Mouse (Mus musculus) brain, embryonic 18.5 days (tissue): Measurements from ENCODE around the gene Mat1a.
A peak's percentile ranks its signal among the peaks of the same experiment; 100 is the strongest.

Experiments used
- DNase-seq: peaks from one replicate; pipeline ENCODE4 v3.0.0-alpha.2; 2012; ENCODE audit warnings: low read depth, low spot score

The Mat1a gene

DNA sequence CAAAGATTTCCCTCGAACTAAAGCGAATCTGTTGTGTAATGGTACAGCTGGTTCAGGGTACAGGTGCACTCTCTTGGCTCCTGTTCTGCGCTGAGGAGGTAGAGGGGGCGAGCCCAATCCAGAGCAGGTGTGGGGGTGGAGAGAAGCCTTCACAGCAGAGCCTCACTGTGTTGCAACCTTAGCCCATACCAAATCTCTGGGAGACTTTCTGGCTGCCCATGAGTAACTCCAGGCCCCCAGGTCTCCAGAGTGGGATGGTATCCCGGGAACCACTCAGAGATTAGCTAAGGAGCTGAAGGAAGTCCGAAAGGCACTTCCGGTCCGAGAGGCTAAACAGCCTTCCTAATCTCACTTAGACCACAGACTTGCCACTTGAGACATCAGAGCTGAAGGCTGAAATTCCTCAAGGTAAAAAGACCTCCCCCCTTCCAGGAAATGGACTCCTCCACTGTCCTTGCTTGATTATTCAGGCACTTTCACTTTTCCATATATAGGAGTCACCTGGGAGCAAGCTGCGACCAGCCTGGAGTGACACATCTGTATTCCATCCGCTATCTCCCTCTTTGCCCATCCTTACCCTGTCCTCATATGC lies at the start of gene Mat1a:
Gene Mat1a, plus strand, starts transcription at position 183 of the 592 bp plus-strand sequence.
- DNase-seq: no peak

DNA sequence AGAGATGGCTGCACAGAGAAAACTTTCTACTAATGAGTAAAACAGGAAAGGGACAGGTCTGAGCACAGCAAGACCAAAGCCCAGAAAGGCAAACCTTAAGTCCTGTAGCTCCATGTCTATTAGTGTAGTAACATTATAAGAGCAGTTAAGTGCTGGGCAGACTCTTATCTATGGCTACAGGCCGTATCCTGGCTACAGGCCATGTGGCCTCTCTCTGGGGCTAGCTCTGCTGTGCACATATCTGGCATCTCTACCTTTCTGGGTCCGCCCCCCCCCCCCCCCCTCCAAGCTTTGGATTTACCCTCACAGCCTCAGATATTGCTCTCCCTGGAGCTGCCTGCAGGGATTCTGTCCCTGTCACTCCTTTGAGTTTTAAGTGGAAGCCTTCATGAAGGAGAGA lies 39.7 kb upstream of the Mat1a start:
- no peak for DNase-seq

DNA sequence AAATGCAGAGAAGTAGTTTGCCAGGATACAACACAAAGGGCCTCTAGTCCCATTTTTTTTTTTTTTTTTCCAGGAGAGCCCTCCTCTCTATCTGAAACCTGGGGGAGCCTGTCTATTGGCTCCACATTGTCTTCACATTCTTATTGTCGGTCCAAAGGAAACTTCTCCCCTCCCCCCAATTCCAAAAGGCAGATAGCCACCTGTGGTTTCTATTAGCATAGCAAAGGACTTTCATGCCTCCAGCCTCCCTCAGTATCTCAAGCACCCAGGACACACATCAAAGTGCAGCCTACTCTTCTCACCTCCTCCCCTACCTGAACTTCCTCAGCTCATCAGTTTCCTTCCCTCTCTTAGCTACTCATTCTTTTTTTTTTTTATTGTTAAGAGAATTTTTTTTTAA lies 38.4 kb upstream of the Mat1a start:
- DNase-seq: no peak

DNA sequence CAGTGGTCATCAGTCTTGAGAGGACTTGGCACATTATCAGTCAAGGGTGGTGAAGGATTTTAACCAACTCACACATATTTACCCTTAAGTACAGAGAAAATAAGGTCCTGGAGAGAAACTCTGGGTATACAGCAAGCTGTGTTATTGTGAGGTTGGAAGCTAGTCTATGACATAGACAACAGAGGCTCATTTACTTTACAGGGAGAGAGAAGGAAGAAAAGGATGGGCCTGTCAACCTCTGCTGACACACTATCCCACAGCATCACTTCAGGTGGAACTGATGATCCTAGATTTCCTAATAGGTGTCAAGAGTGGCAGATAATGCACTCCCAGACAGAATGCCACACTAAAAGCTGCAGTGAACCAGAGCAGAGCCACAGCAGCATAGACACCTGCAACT lies 35.7 kb upstream of the Mat1a start, which contains the start of gene Dydc2:
Gene Dydc2, minus strand, starts transcription at position 101 of the 400 bp plus-strand sequence.
- DNase-seq: no peak

DNA sequence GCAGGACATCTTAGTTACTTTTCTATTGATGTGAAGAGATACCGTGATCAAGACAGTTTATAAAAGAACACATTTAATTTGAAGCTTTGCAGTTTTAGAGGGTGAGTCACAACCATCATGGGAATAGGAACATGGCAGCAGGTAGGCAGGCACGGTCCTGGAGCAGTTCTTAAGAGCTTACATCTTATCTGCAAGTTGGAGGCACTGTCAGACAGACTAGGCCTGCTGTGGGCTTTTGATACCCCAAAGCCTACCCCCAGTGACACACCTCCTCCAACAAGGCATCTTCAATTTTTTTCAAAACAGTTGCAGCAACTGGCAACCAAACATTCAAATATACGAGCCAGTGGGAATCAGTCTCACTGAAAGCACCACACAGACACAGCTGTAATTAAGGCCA lies 34.5 kb upstream of the Mat1a start:
- DNase-seq: no peak

DNA sequence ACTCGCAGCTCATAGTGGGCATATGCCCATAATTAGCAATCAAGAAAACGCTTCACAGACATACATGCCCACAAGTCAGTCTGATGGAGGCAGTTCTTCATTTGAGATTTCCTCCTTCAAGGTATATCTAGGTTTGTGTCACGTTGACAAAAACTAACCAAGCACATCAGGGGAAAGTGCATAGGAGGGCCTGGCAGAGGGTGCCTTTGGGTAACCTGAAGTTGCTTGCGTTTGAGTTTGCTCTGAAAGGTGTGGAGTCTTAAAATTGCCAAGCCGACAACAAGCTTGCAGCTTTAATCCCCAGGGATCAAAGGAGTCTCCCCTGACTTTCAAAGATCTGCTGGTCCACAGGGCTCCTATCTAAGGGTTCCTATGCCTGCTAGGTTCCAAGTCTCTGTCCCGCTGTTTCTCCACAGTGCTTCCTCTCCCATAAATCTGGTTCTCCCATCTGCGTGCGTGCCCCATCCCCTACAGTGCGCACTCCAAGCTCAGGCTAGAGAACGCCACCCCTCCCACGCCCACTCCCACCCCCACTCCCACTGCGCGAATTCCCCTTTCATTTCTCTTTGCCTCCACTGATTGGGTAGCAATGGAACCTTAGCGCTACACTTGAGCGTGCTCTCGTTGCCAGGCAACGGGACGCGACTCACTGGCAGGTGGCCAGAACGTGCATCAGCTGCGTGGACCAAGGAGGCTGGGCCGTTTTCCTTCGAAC lies 32.4 kb upstream of the Mat1a start, which contains the start of gene Dydc1:
Gene Dydc1, plus strand, starts transcription at position 683 of the 715 bp plus-strand sequence.
- DNase-seq: peak; percentile 63

DNA sequence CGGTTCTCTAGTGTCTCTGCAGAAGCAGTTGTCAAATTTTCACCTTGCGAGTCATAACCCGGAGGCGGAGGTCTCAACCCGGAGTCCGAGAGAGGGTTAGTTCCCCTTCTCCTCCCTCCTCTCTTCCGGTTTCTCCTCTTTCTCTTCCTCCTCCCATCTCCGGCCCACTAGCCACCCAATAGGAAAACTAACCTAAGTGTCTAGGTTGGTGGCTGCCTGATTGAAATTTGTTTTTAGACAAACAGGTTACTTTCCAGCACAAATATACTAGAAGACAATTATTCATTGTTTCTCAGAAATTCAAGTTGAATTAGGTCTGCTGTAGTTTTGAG lies 31.9 kb upstream of the Mat1a start:
- DNase-seq: no peak

DNA sequence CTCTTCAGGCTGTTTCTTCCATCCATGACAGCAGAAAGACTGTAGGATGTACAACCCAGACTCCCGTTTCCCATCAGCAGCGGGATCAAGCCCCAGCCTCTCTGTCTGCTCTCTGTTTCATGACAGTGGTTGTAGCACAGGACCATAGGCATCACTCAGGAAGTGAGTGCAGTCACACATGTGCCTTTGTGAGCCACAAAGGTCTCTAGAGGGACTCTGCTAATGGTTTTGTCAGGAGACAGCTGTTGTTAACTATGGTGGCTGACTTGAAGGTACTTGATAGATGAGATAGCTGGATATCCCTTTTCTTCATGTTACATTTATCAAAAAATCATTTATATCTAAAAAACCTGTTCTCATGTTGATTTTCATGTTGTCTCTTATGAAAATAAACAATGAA lies 22.4 kb upstream of the Mat1a start:
- DNase-seq: no peak

DNA sequence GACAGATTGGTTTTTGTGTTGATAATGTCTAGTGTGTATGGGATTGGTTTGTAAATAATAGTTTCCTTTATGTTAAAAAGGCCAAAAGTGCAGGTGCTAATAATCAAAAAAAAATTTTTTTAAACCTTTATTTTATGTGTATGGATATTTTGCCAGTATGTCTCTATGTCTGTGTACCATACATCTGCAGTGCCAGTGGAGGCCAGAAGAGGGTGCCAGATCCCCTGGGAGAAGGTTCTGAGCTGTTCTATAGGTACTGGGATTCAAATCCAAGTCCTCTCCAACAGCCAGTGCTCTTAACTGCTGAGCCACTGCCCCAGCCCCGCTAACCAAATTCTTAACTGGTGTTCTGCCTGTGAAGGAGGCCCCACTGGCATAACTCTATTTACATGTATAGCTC lies 17.3 kb upstream of the Mat1a start:
- DNase-seq: no peak

DNA sequence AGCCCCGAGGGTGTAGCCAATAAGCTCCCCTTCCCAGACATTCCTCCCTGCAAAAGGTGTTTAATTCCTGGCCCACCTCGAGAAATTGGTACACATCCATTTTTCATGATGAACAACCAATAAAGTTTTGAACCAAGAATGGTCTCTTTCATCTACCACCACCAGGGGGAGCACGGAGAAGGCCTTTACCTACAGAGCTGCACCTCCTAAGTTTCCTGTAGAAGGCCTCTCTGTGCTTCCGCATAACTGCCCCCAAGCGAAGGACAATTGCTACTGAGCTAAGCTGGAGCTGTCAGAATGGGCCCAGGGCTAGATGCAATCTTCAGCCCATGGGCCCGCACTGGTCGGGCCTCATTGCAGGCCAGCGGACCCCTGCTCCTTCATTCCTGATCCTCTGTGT lies 14.1 kb upstream of the Mat1a start:
- DNase-seq: no peak

DNA sequence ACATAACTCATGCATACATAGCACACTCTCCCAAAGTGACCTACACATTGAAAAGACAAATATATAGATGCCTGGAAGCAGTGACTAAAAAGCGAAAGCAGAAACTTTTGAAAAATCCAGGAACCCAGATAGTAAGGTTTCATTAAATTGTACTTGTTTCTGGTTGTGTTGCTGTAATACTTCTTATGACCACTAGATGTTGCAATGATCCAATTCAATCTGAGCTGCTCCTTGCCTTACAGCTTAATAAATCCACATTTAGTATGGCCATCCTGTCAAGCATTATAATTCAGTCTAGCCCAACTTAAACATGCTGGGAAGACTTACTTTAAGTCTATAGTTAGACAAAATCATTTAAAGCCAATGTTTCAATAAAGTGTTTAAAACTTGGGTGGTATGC lies 10.7 kb upstream of the Mat1a start:
- peak; percentile 4 for DNase-seq

DNA sequence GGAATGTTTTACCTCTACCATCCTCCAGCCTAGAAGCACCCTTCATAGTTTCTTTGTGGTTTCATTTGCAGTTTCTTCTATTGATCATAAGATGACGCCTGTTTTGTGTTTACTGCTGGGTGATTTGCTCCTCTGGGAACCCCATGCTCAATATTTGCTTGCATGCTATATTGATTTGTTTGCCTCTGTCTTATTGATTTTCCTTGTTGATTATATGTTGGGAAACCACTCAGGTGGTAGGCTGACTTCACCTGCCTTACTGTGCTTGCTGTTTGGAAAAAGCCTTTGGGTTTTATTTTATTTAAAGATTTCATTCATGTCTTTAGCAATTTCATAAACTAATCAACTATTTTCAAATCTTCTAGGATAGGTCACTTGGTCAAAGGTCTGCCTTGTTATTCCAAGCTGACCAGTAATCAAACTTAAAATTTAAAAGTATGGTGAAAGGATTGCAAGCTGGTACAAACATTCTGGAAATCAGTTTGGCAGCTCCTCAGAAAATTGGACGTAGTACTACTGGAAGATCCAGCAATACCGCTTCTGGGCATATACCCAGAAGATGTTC lies 8.5 kb upstream of the Mat1a start:
- no peak for DNase-seq

DNA sequence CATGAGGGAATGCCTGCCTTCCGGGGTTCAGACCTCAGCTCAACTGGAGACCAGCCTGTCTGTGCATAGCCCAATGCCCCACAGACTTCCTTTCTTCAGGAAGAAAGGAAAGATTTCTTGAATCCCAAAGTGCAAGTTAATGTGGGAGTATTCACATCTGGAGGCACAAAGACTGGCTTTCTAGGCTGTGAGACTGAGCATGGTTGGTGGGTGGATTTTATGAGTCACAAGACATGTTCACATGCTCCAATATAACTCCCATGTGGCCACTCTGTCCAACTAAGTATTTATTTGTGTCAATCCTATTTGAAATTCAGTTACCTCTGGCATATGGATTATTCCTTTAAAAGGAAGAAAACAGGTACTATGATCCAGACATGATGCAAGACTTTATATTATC lies 6.1 kb upstream of the Mat1a start:
- no peak for DNase-seq

DNA sequence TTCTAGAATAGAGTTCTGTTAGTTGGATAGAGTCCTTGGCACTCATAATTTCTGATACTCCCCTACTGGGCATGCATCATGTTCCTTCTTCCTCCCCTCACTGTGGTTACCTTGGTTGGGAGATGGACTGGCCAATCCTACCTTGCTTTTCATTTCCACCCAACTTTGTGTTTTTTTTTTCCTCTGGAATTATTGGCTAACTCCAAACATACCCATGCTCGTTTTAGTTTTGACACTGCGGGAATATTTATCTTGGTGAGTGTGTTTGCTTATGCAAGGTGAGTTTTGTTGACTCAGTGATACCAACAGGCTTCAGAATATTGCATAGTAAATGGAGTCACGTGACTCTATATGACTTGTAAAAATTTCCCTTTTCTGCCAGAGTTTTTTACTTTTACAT lies 4.1 kb upstream of the Mat1a start:
- DNase-seq: no peak

DNA sequence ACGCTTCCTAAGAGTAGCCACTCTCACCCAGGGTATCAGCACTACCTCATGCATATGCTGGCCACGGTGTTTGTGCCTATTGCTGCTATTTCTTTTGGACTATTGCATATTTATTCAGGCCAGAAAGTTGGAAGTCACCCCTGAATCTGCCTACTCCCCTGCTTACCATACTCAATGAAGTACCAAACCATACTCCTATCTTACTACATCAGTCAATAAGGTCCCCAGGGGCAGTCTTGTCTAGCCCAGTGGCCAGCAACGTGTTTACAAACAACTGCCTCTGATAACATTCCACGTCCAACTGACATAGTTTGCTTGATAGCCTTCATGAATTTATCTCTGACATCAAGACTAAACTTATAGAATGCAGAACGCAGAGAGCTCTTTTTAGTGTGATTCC lies 3.6 kb upstream of the Mat1a start:
- DNase-seq: no peak

DNA sequence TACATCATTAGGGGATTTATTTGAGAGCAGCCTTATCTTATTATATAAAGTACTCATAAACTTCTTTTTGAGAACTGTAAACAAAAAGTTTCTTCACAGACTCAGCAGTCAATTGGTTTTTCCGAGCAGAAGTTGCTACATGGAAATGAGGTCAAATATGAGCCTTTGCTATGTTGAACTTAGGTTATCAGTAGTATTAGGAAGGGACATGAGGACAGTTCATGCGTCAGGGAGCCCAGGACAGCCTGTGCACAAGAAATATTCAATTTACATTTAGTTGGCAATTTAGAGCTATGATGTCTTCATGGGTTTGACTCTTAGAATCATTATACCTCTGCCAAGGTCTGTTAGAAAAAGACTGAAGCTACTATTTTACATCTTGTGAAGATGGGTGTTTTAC lies 2.6 kb upstream of the Mat1a start:
- DNase-seq: no peak

DNA sequence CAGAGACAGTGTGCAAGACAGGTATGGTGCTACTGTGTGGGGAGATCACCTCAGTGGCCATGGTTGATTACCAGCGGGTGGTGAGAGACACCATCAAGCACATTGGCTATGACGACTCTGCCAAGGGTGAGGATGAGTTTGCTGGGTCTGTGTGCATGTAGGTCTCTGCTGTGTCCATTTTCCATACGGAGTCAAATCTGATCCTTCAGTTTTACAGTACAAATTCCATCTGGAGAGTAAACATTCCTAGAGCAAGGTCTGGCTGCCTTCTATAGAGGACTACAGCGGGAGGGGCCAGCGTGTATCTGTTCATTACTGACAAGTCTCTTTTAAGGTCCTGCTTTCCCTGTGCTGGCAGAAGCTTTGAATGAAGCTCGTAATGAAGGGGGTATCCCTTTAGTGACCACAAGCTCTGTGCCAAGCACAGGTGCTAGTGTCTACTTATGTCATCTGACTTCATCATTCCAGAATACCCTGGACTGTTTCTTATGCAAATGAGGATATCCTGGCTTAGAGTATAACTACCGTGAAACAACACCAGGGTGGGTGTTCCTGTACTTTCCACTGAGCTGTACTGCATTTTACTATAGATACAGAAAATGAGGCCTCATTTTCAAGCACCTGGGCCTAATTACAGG lies 6.3 kb downstream of the Mat1a start:
- no peak for DNase-seq

DNA sequence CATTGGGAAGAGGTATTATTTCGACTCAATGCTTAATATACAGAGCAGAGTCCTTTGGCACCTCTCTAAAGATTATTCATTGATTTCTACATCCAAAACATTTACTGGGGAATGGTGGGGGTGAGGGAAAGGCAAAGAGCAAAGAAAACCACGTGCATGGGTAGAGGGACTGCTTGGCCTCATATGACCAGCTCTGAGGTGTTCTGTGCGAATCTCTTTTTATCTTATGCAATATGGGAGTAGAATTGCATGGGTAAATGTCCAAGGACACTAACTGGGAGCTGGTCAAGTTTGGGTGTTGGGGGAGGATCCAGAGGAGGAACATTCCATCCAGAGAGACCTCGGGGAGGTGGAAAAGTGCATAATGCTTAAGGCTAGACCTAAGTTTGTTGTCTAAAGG lies 8.1 kb downstream of the Mat1a start:
- DNase-seq: no peak

DNA sequence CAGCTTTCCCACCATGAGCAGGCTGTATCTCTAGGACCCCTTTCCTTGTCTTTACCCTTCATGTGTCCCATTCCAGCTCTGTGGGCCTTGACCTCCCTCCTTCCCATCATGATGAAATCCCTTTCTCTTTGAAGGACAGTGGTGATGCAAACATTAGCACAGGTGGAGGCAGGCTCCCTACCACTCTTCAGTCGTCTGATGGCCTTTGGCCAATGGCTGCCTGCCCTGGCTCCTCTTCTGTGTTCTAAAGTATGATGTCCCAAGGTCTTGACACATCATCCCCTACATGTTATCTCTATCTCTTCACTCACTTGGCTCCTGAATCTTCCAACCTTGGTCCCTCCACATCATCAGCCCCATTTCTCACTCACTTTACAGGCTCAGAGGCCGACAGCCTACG lies 11.4 kb downstream of the Mat1a start:
- no peak for DNase-seq

DNA sequence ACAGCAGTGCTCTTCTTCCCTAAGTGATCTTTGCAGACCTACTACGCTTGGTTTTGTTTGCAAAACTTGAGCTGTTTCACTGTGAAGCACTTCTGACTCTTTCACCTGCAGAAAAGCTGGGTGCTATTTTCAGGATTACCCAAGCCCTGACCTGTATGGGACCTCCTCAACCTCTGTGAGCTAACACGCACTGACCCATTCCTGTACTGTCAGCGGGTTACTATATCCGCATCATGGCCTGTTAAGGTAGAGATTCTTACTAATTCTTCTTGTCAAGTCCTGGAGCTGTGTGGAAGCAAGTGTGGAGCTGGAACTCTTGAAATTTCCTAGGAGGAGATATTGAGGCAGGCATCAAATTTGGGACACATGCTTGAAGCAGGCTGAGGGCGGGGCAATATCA lies 19.8 kb downstream of the Mat1a start:
- no peak for DNase-seq

DNA sequence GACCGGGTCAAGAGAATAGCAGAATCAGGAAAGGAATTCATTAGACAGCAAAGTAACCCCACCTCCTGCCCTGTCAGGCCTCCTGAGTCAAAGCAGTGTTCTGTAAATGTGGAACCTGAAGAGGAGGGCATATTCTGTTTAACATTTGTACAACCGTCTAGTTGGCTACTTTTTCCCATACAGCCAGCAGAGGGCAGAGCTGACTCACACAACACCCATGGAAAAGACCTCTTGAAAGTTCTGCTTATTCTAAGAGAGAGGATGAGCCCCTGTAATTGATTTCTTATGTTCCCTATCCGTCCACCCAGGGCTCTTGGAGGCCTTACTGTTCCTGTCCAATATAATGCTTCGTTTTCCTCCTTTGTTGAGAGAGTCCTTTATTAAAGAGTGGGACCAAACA lies 23.2 kb downstream of the Mat1a start:
- DNase-seq: peak; percentile 6

DNA sequence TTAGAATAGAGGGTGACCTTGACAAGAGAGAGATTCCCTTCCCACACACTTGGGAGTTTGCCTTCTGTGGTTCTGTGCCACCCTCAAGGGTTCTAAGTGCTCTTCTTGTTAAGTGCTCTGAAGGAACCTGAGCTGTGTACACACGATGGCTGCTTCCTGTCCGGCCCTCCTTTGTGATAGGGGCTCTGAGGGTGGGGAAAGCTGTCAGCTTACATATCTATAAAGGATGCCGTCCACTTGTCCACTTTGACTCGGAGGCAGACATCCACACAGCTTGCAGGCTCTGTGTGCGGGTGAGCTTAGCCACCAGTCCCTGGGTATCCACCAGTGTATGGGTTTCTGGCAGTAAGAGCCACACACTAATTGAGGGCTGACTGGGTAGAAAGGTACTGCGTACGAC lies 26.7 kb downstream of the Mat1a start, which contains the start of gene Sftpa1:
Gene Sftpa1, plus strand, starts transcription at position 243 of the 400 bp plus-strand sequence.
- DNase-seq: no peak

DNA sequence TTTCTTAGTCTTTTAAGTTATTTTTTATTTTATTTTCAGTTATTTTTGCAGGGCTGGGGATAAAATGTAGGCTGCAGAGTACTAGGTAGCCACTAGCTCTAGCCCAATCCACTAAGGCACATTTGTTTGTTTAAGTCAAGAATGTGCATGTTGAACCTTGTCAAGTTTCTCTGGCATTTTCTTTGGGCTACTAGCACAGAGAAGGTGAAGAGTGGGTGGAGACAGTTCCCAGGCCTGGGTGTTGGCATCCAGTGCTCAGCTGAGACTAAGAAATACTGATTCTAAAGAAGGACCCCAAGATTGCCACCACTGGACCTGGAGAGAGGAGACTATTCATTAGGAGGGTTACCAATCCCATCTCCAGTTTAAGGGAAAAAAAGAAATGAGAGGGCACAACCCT lies 32.2 kb downstream of the Mat1a start:
- DNase-seq: no peak
